Mouse (Mus musculus) B cell, adult (primary cell): Measurements from ENCODE around the gene Wbp2nl. TPM values are rescaled to one million over a fixed set of nuclear protein-coding genes. Genes with fewer than 3 reads are reported as not detected.

Experiments
- total RNA-seq: library from RNA; stranded (reverse); gene quantifications from 4 replicates; pipeline ENCODE4 v1.2.4, GENCODE M21; 2023; ENCODE audit not compliant: inconsistent age

Wbp2nl gene
- total RNA-seq: not detected in 4 replicates

GRCm38 (mm10) chr15:82298764-82299561 lies at the start of gene Wbp2nl:
Gene Wbp2nl (plus strand): TSS chr15:82298954.

GRCm38 (mm10) chr15:82252097-82252496 lies 46.7 kb upstream of the Wbp2nl start, which contains the start of gene 1500009C09Rik:
Gene 1500009C09Rik (plus strand): TSS chr15:82252397.

DNA sequence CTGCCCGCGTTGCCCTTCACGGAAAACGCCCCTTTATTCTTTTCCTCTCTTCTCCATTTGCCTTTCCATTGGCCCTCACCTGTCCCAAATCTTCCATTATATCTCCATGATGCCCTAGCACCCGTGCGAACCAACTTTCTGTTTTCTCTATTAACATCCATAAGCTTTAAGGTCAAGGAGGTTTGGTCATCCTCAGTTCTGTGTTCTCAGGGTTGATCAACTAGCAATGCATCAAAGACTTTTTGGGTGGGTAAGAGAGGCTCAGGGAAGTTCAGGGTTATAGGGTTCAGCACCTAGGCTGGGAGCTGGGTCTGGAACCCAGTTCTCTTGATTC lies 24.2 kb upstream of the Wbp2nl start, which contains the start of gene Sept3:
Gene Sept3 (plus strand): TSS at position 301 of the 334 bp plus-strand sequence.

DNA sequence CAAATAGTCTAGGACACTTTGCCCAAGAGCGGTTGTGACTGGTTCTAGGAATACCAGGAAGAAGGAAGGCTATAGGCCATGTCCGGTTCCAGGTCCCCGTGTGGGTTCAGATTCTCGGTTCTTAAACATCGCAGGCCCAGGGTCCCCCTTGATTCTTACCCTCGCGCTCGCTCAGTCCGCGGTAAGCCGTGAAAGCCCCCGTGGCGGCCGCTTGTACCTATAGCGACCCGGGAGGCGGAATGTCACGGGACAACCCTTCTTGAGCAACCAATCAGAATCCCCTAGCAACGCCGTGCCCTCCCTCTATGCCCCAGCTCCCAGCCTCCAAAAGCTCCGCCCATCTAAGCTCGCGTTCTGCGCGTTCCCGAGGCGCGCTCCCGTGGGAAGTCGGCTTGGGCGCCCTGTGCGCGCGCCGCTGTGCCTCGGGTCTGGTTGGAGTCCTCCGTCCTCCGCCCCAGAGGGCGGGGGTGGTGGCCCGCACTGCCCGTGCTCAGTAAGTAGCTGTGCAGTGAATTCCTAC lies 39.9 kb downstream of the Wbp2nl start, which contains the start of the genes Naga, Pheta2 and Smdt1:
Gene Naga (minus strand): TSS at position 333 of the 520 bp plus-strand sequence.
Gene Pheta2 (plus strand): TSS at position 350 of the 520 bp plus-strand sequence.
Gene Smdt1 (plus strand): TSS at position 367 of the 520 bp plus-strand sequence.

DNA sequence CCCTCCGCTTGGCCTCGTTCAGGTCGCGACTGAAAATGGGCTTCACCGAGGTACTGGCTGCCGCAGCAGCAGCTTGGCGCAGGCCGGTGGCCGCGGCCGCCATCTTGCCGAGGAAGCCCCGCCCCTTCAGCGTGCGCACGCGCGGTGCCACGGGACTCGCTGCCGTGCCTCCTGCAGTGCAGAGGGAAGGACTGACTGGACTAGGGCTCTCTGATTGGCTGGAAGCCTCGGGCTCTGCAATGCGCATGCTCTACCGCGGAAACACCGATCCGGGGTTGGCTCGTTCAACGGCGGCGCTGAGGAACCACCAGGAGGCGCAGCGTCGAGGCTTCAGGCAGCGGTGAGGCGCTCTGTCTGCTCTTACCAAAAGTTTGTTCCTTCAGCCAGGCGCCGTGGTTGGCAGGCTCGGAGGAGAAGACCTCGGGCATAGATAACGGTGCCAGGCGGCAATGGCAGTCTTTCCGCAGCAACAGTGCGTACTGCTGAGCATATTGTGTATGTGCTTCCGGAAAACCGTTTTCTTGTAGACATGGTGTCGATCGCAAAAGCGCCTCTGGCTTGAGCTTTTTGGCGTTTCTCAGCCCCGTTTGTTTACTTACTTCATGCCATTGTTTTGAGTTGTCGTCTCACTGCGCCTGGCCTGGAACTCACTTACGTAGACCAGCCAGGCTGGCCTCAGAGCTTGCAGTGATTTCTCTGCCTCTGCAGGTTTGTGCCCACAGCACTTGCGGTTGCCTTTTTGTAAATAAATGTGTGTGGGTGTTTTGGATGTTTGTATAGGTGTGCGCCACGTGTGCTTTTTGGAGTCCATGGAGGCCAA lies 55.6 kb downstream of the Wbp2nl start, which contains the start of gene Ndufa6:
Gene Ndufa6 (minus strand): TSS at position 197 of the 820 bp plus-strand sequence.

Other genes starting within 250 kb of the Wbp2nl start
- gene 4930407I10Rik, start 239.8 kb upstream of the Wbp2nl start, total RNA-seq: not detected in 4 replicates
- gene Mei1, start 229.0 kb upstream of the Wbp2nl start, total RNA-seq: not detected in 4 replicates
- 58.6 to 67.5 TPM (median 62.7 TPM) in 4 replicates for gene Ccdc134, start 171.0 kb upstream of the Wbp2nl start, total RNA-seq
- 202 to 229 TPM (median 225 TPM) in 4 replicates for gene Srebf2, start 151.8 kb upstream of the Wbp2nl start, total RNA-seq
- gene Shisa8, start 86.1 kb upstream of the Wbp2nl start, total RNA-seq: 5.5 to 8.9 TPM (median 6.7 TPM) in 4 replicates
- 309 to 334 TPM (median 329 TPM) in 4 replicates for gene Tnfrsf13c, start 74.6 kb upstream of the Wbp2nl start, total RNA-seq
- gene Cenpm, start 54.2 kb upstream of the Wbp2nl start, total RNA-seq: 0.77 to 4.2 TPM (median 1.6 TPM) in 4 replicates
- 0.32 TPM in 1 of 4 replicates, not detected in the others for gene 1500009C09Rik, start 46.6 kb upstream of the Wbp2nl start, total RNA-seq
- gene Sept3, start 24.1 kb upstream of the Wbp2nl start, total RNA-seq: 0.48 TPM in 1 of 4 replicates, not detected in the others
- gene Naga, start 40.0 kb downstream of the Wbp2nl start, total RNA-seq: 44.4 to 66.9 TPM (median 50.7 TPM) in 4 replicates
- gene Pheta2, start 40.0 kb downstream of the Wbp2nl start, total RNA-seq: 0.24 TPM in 1 of 4 replicates, not detected in the others
- 85.5 to 111 TPM (median 94.6 TPM) in 4 replicates for gene Smdt1, start 40.0 kb downstream of the Wbp2nl start, total RNA-seq
- 95.5 to 108 TPM (median 98.9 TPM) in 4 replicates for gene Ndufa6, start 55.4 kb downstream of the Wbp2nl start, total RNA-seq
- gene Cyp2d22, start 81.3 kb downstream of the Wbp2nl start, total RNA-seq: 4.4 to 8.3 TPM (median 6.6 TPM) in 4 replicates
- not detected in 4 replicates for gene Cyp2d11, start 95.1 kb downstream of the Wbp2nl start, total RNA-seq
- gene Cyp2d10, start 108.2 kb downstream of the Wbp2nl start, total RNA-seq: not detected in 4 replicates
- gene Cyp2d9, start 134.5 kb downstream of the Wbp2nl start, total RNA-seq: not detected in 4 replicates